Mouse (Mus musculus) gastrocnemius, postnatal 36 days (tissue): ENCODE measurements around the gene Prpf8. TPM values are rescaled to one million over a fixed set of nuclear protein-coding genes. Genes with fewer than 3 reads are reported as not detected.
A peak's percentile ranks its signal among the peaks of the same experiment; 100 is the strongest.

Source experiments
- DNase-seq, 2 experiments: peaks; one replicate each; pipeline ENCODE4 v3.0.0; 2022
- intact Hi-C: fragments of 180-260 bp; cut with DNase I; formaldehyde crosslinking; loops from one replicate; pipeline ENCODE4 v1.15.1; 2025
- total RNA-seq, 2 experiments: library from RNA; stranded (reverse); gene quantifications; 2 replicates each; pipeline ENCODE4 v1.2.3; 2021

The Prpf8 gene
- total RNA-seq, 2 experiments from 2014 or later: 56.1 to 64.1 TPM

DNA sequence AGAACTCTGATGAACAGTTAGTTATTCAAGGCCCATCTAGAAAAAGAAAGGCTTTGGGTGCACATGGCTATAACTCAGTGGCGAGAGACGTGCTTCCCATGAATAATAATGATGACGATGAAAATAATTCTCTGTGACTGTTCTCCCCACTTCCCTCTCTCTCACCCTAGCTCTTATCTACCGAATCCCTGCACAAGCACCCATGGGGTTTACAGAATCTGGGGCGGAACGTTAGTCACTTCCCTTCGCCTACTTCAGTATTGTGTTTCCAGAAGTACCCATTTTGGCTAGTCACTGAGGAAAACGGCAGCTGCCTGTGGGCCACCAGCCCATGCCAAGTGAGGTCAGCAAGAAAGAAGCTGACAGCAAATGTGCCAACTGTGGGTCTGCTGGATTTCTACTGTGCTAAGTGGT is 28.0 kb upstream of the Prpf8 start:
- no peak for DNase-seq
- intact Hi-C loops: no loop called here

DNA sequence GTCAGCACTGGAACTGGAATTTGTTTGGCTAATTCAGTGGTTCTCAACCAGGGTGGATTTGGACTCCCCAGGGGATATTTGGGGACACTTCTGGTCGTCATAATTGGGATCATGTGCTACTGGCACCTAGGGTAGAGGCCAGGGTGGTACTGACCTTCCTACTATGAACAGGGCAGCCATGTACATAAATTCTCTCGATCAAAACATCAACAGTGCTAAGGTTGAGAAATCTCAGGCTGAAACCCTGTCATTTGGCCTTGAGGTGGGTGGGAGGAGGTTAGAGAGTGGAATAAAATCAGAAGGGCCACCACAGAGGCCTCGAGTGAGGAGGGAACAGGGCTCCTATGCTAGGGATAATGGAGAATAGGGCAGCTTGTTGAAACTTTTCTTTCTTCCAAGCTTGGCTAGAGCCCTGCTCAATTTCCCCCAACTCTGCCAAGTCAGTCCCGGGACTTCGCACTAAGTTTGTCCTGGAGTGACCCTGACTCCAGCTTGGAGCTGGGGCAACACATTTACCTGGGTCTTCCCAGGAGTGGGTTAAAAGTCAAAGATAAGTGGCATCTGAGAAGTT is 27.4 kb upstream of the Prpf8 start:
- intact Hi-C loops: no loop called here
- DNase-seq: peak; percentile 52 to 56

DNA sequence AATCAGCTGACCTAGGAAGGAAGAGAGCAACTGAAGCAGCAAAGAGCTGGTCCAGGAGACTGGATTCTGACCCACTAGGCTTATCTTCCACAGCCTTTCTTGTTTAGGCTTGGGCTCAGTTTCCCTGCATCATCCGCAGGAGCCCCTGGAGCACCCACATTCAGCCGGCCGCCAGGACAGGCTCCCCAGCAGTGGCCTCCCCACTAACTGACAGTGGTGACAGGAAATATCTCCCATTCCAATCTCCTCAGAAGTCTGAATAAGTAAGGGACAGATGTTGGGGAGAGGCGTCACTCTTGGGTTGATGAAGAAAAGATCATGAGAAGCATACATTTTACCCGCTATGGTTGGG is 26.9 kb upstream of the Prpf8 start:
- no peak for DNase-seq
- intact Hi-C loops: no loop called here

DNA sequence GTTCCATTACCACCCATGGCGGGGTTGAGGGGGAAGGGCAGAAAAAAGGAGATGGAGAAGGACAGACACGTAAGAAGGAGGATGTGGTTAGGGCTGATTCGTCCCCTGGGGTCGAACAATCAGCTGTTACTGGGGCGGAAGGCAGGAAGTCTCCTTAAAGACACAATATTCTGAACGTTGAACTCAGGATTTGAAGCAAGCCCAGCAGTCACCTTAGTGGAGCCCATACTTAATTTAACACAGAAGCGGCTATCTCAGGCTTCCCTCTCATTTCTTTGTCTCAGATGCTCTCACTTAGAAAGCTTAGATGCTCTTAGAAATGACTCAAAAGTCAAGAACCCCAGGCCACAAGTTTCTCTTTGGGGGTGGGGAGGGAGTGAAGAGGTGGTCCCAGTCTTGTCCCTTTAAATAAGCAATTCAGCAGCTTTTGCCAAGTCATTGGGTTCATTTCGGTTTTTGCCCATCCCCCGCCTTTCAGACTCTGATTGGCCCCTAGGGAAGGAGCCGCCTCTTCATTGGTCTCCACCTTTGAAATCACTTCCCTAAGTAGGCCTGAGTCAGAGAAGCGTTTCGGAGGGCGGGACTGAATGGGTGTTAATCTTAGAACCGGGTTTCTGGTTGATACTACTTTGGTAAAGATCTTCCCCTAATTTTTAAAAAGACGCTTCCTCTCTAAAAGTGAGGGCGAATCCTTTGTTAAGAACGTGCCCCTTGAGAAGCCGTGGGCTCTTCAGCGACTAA is 26.3 kb upstream of the Prpf8 start:
- intact Hi-C loops: no loop called here
- DNase-seq: peak; percentile 74 to 84

DNA sequence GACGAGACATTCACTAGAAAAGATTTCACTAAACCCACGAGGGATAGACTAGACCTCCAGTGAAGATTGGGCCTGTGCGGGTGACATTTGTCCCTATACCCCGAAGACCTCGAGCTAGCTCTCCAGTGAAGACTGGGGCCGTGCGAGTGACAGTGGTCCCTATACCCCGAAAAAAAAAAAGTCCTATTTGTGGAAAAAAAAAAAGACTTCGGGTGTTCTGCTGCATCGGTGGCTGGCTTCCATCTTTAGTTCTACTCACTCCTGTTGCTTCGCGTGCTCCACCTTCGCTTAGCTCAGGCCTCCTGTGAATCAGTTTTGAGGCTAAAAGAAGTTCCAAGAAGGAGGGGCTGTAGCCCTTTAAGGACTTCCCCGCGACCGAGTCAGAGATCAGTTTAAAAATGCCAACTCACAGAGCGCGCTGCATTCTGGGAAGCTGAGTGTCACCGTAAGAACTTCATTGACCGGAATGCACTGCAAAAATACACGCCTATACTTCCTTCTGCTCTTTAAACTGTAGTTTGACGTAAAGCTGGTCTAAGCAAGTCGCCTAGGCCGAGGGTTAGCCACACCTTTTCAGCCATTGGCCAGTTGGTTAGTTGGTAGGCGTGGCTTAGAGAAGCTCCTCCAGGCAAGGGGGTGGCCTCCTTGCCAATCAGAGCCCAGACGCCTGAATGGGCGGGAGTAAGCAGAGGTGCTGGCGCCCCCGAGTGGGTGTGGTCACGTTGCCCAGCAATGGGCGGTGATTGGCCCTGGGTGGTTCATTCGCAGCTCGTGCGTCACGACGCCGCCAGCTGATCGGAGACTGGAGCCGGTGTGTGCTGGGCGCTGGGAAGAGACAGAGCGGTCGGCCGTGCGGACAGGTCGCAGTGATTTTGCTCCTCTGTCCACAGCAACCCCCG is 25.5 kb upstream of the Prpf8 start, which contains the start of gene Tlcd2:
Gene Tlcd2 (plus strand): TSS at position 872 of the 899 bp plus-strand sequence.
- DNase-seq: peak; percentile 98 to 100
- intact Hi-C loops: no loop called here

DNA sequence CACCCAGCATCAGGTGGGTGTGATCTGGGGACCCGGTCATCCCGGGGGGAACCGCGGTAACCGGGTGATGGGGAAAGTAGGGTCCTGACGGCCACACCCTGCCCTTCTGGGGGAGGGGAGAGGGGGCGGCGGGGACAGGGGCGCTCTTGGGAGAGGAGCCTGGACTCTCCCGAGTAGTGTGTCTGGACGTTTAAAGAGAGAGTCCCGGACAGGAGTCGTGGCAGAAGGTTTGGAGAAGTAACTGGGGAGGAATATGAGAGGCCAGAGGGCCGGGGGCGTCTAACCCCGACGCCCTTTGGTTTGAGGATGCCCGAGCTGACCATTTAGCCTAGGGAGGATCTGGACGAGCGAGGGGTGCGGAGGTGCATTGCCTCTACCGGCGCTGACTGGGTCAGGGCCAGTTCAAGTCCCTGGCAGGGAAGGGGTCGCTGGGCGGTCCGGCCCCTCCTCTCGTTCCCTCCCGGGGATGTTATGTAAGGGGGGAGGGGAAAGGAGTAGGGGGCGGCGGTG is 24.8 kb upstream of the Prpf8 start:
- intact Hi-C loops: no loop called here
- no peak for DNase-seq

DNA sequence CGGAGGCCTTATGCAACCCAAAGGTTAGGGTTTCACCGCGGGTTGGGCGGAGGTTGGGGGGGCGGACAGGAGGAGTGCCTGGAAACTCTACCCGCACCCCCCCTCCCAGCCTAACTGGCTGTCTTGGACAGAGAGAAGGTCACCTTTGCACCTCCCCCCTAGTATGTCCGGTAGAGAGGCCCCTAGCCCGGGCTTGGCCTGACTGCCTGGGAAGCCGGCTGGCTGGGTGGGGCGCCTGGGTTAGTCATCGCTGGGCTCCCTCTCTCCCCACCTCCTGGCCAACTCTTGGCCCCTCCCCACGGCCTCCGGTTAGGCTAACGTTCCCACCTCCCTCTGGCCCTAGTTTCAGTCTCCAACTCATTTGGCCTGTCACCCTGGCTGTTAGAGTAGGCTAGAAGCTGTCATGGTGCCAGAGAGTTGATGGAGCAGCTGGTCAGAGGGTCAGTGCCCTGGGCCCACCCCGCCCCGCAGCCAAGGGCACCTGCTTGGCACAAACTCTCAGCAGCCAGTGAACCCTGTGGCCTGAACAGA is 24.3 kb upstream of the Prpf8 start:
- intact Hi-C loops: no loop called here
- peak; percentile 85 to 92 for DNase-seq

DNA sequence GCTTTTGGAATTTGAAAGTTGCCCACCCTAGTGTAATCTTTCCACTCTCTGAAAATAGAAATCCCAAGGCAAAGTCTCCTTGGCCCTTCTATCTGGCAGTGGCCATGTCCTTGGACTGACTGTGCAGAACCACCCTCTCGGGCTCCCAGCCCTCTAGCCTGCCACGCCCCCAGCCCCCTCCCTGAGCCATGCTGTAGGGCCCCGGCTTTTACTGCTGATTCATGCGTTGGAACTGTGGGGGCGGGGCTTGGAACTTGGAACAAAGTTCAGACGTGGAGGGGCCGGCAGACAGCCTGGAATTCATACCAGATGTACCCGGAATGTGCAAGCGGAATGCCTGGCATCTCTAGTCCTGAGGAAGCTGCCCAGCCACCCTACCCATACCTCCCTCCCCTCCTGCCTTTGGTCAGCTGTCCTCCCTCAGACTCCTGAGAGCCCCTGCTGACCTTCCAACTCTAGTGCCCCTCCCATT is 23.7 kb upstream of the Prpf8 start:
- intact Hi-C loops: no loop called here
- DNase-seq: peak; percentile 86 to 96

DNA sequence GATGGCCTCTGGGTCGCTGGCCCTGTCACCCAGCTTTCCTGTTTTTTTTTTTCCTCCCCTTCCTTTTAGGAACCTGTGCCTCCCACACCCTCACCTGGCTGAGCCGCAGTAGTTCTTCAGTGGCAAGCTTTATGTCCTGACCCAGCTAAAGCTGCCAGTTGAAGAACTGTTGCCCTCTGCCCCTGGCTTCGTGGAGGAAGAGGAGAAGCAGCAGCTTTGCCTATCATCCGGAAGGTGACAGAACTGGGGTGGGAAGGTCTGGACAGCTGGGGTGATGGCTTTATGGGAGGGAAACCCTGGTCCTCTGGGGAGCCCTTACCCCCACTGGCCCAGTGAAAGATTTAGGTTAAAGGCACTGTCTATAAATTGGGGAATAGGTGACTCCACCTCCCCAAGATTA is 23.0 kb upstream of the Prpf8 start:
- intact Hi-C loops: no loop called here
- no peak for DNase-seq

DNA sequence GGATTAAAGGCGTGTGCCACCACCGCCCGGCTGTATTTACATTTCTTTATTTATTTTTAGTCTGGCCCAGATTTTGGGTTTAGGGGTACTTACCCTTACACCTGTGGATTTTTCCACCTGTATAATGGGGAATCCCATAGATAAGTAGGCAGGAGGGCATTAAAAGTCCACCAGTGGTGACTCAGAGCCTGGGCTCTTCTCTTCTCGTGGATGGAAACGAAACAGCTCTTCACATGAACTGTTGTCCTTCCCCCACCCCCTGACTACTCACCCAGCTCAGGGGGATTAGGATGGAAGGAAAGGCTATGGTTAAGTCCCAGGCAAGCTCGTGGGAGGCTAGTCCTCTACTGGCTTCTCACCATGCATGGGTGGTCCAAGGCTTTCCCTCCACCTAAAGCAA is 22.2 kb upstream of the Prpf8 start:
- intact Hi-C loops: no loop called here
- no peak for DNase-seq

DNA sequence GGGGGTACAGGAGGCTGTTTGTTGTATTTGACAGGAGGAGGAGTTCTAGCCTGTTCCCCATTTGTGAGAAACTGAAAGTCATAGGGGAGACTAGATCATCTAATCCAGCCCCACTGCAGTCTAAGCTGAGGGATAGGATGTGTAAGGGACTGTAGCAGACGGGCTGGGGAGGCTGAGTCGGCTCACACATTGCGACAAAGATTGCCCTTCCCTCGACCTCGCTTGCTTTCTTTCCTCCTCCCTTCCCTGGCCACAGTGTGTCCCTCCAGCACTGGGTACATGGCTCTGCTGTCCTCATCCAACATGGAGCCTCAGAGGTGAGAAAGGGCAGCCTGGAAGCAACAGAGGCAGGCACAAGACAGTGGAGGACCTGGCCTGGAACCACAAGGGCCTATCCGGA is 21.6 kb upstream of the Prpf8 start:
- intact Hi-C loops: loop anchor here (5.0 kb wide), 1 partner anchor 37 kb away; no protein-coding TSS in a partner anchor
- DNase-seq: no peak

DNA sequence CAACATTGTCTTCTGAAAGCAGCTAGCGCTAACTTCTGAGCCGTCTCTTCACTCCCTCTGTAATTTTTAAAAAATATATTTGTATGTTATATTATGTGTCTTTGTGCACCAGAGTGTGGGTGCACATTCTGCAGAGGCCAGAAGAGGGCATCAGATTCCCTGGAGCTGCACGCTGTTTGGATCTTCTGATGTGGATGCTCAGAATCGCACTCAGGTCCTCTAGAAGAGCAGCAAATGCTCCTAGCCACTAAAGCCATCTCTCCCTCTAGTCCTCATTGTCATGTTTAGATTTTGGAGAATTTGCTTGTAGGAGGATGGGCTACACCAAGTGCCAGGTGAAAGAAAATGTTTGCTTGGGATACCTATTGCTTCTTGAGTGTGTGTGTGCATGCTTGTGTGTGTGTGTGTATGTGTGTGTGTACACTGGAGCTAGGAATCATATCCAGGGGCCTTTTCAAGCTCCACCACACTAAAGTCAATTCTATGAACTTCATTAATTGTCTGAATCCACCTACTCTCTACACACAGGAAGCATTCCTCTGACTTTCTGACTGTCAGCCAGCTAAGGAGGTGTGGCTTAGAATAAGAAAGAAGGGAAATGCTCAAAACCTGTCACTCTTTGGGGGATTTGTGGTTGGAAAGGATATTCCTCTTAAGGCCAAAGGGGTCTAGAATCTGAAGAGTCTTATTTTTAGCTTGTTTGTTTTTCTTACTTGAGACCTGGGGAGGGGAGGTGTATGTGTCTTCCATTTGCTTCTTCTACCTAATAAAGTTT is 19.7 kb upstream of the Prpf8 start:
- intact Hi-C loops: loop anchor here (5.0 kb wide), 1 partner anchor 35 kb away; no protein-coding TSS in a partner anchor
- no peak for DNase-seq

DNA sequence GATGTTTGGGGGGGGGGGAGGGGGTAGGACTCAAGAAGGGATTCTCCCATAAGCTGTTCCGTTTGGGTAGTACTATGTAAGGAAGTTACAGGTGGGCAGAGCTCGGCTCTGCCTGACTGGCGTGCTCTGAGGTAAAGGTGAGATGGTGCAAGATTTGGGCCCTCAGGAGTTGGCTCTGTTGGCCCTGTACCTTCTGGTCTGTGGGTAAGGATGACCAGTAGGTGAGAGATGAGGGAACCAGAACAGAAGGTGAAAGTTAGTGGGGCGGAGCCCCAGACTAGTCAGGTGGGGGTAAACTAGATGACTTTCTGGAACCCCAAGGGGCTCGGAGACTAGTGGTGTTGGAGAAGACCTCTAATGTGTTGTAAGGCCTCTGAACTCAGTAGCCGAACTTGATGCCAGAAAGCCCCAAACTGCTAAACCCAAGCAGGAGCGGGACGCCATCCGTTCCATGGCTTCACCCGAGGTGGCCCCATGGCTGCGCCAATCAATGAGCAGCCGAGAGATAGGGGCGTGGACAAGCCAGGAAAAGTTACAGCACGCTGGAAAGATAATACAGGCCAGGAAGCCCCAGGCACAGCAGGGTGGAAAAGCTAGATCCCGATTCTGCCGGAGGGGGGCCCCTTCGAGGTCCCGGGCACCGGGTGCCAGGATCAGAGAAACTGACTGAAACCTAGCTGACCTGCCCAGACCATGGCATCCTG is 19.0 kb upstream of the Prpf8 start:
- DNase-seq: peak; percentile 64 to 68
- intact Hi-C loops: loop anchor here (5.0 kb wide), 1 partner anchor 35 kb away; no protein-coding TSS in a partner anchor

DNA sequence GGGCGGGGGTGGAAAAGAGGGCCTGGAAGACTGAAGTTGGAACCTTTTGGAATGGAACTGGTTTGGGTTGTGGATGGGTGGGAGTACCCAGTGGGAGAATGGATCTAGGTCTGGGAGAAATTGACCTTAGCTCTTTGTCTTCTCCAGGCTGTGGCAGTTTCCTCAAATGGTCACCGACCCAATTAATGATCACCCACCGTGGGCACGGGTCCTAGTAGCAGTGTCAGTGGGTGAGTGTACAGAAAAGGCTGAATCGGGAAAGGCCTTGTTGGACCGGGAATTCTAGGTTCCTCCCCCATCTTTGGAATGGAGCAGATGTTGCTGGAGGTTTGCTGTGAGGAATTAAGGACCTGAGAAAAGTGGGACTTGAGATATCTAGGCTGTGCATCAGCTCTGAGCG is 18.2 kb upstream of the Prpf8 start:
- intact Hi-C loops: loop anchor here (5.0 kb wide), 1 partner anchor 34 kb away; no protein-coding TSS in a partner anchor

DNA sequence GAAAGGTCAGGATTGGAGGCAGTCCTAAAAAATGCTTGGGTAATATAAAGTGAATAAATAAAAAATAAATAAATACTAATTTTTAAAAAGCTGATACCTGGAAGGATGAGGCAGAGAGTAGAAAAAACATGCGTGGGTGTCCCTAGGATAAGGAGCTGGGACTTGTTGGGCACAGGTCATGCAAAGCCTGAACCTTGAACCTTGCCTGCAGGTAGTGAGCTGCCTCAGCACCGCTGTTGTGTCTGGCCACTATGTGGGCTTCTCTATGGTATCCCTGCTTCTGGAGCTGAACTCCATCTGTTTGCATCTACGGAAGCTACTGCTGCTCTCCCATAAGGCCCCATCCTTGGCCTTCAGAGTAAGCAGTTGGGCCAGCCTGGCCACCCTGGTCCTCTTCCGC is 17.4 kb upstream of the Prpf8 start:
- no peak for DNase-seq
- intact Hi-C loops: loop anchor here (5.0 kb wide), 1 partner anchor 33 kb away; no protein-coding TSS in a partner anchor

More for the DNA sequence above, 18.2 kb upstream of the Prpf8 start:
- DNase-seq: no peak

DNA sequence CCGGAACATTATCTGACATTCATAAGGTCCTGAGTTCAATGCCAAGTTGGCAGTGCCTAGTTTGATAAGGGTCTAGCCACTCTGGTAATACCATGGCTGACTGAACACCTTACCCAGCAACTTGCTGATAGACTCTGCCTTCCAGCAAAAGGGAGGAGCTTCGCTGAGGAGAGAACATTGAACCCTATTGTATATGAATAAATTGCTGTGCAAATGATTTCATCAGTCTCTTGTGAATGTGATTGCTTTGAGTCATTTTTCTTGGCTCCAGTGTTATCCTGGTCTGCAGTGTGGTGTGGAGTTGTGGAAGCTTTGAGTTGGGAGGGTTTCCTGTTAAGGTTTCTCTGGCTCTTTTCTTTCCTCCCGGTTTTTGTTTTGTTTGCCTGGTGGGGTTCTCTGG is 15.9 kb upstream of the Prpf8 start:
- intact Hi-C loops: no loop called here
- DNase-seq: no peak

DNA sequence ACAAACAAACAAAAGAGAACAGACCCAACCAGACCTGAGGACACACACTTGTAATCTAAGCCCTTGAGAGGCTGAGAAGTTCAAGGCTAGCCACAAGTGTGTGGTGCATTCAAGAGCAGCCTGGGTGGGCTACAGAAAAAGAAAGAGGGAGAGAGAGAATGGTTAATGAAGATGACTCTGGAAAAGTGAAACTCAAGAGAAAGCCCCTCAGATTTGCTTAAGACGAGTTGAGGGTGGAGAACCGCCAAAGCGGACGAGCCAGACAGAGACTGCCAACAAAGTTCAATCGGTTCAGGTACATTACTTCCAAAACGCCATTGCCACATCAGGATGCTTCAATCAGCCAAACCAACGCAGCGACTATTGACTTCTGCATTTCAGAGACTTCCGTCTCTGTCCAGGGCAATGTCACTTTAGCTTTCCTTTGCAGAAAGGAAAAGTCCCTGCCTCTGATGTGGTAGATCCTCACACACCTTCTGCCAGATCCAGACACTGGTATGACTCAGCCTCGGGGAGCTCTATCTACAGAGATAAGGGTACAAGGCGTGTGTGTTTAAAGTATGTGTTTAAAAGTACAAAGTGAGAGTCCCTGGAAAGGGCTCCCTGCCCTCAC is 14.0 kb upstream of the Prpf8 start:
- intact Hi-C loops: no loop called here
- DNase-seq: no peak

DNA sequence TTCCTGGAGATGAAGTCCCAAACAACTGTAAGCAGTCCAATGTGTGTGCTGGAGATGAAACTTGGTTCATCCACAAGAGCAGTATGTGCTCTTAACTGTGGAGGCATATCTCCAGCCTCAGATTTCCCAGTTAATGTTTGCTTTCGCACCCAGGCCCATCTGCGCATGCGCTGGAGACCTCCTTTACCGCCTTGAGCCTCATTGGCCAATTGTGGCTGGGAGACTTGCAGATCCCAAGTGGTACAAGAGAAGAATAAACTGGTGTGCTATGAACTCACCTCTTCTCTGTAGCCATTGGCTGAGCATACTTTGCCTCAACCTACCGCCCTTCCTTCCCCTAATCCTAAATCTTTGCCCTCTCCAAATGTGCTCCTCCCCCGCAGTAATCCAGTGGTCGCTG is 13.2 kb upstream of the Prpf8 start:
- DNase-seq: no peak
- intact Hi-C loops: no loop called here

DNA sequence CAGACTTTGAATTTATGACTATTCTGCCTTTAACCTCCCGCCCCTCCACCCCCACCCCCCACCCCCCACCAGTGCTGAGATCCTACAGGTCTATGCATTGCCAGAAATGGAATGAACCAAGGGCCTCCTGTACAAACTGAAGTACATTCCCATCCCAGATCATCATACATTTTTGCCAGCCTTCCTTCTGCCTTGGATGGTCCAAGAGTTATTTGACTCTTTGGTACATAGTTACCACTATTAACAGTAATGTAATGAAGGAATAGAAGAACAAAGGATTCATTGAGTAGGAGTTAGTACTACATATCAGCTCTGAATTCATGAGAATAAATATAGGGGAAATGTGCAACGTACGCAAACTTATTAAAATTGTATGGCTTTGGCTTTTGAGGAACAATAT is 424 bp upstream of the Prpf8 start:
- DNase-seq: no peak
- intact Hi-C loops: no loop called here
